Mouse (Mus musculus) embryonic fibroblast, embryonic 13.5 days (primary cell): ENCODE measurements around the gene Foxr1.
A peak's percentile ranks its signal among the peaks of the same experiment; 100 is the strongest.

Experiments used
- CTCF ChIP-seq: IDR thresholded peaks from 2 replicates; pipeline ENCODE4 v1.5.1; 2011; ENCODE audit warnings: mild to moderate bottlenecking, control low read depth, low read length, moderate library complexity, borderline replicate concordance; ENCODE audit not compliant: insufficient read depth
- POLR2A ChIP-seq: IDR thresholded peaks from 2 replicates; pipeline ENCODE4 v1.6.1; 2011; ENCODE audit warnings: low read depth, mild to moderate bottlenecking, control low read depth, low read length, moderate library complexity

DNA sequence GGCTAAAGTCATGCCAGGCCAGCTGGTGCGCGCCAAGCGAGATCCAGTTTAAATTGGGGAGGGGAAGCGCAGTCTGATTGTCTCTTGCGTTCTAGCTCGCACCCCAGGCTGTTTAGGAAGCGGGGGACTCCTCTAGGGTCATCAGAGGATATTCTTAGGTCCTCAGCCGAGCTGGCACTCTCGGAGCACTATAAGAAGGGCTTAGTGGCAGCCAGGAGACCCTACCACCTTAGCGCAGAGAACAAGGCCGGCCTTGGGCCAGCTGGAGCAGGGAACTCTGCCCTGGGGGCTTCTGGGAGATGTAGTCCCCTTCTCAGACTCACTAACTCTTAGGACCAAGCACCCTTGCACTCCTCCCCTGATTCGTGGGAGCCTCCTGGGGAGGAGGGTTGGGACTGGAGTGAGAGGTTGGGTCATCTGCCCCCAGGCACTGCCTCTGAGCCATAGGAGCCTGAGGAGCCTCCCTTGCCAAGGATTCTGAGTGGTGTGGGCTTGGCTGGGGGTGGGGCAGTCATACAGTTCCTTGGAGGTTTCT is 42.6 kb upstream of the Foxr1 start:
- peak; percentile 57; the same call in 1 of the 2 replicates for TF ChIP-seq POLR2A
- no peak for TF ChIP-seq CTCF
